Comparison of ENCODE assay signal across 8 mouse cellular contexts in genomic region chr7:75807460-75808304, GRCm38 (mm10). TPM values are rescaled to one million over a fixed set of nuclear protein-coding genes. Genes with fewer than 3 reads are reported as not detected.
A peak's percentile ranks its signal among the peaks of the same experiment; 100 is the strongest.
DNase-seq lines count a peak whose midpoint lies in the region; ATAC-seq and TF ChIP-seq lines count a peak whose summit lies in the region.

No protein-coding gene starts in this region.

- H3K9ac ChIP-seq in heart, adult 2 months (ENCODE audit: low read depth, low read length): no peak overlapping the region
- no peak overlapping the region for H3K9ac ChIP-seq in stomach, embryonic 16.5 days (ENCODE audit: low read length)

- H3K36me3 ChIP-seq in heart, adult 2 months (ENCODE audit: control insufficient read depth, insufficient read depth, low read length): peaks cover 3% of the 10 kb centered on the region; the same call in 1 of the 2 replicates
- no peaks in the 10 kb centered on the region for H3K36me3 ChIP-seq in stomach, embryonic 16.5 days (ENCODE audit: control insufficient read depth, insufficient read depth, low read length)

- DNase-seq in gastrocnemius, adult 18-20 months (ENCODE audit: low spot score): peak; percentile 47
- DNase-seq in gastrocnemius, postnatal 25 days: no peak
- peak; percentile 31 for DNase-seq in thymus, postnatal 25 days
- DNase-seq in thymus, postnatal 10 days (ENCODE audit: low spot score in 2 of 2): no peak
- peak; percentile 49 to 50 for DNase-seq in heart, adult 2 months
- DNase-seq in kidney, postnatal 36 days: peak; percentile 32 to 74
- DNase-seq in cerebellum, adult 11 months: no peak

- H3K4me2 ChIP-seq in stomach, embryonic 16.5 days (ENCODE audit: low read depth, low read length): no peak overlapping the region

- H3K4me3 ChIP-seq in heart, adult 2 months: no peak overlapping the region
- no peak overlapping the region for H3K4me3 ChIP-seq in stomach, embryonic 16.5 days (replicated peaks; ENCODE audit: low read length)

- ATAC-seq in stomach, embryonic 16.5 days (ENCODE audit: insufficient read depth, low FRiP score): peak; percentile 47; the same call in 1 of the 2 replicates

- H3K79me2 ChIP-seq in heart, adult 2 months (replicated peaks; ENCODE audit: control insufficient read depth, insufficient read depth, low read length): no peaks in the 10 kb centered on the region

- H3K9me3 ChIP-seq in stomach, embryonic 16.5 days (replicated peaks; ENCODE audit: control insufficient read depth, low read length): no peaks in the 10 kb centered on the region

- no peaks in the 10 kb centered on the region for H3K27me3 ChIP-seq in heart, adult 2 months (ENCODE audit: control insufficient read depth, insufficient read depth, low read length)
- no peaks in the 10 kb centered on the region for H3K27me3 ChIP-seq in stomach, embryonic 16.5 days (ENCODE audit: control insufficient read depth, insufficient read depth, low read length)

- H3K4me1 ChIP-seq in heart, adult 2 months (ENCODE audit: control insufficient read depth, insufficient read depth, low read length): peaks cover 8% of the 10 kb centered on the region
- H3K4me1 ChIP-seq in stomach, embryonic 16.5 days (ENCODE audit: control insufficient read depth, insufficient read depth, low read length): peaks cover 6% of the 10 kb centered on the region

- WGBS in heart, adult 2 months: 63% methylated on average over 17 of the region's 17 CpGs
- WGBS in stomach, embryonic 16.5 days: 70% methylated on average over 17 of the region's 17 CpGs

- no peak for TF ChIP-seq POLR2A in heart, adult 2 months (IDR thresholded peaks at IDR 0.05; ENCODE audit: insufficient read depth, low read depth, low read length)

- peak; percentile 69 for TF ChIP-seq CTCF in heart, adult 2 months (IDR thresholded peaks at IDR 0.05)

- no peak for TF ChIP-seq EP300 in heart, adult 2 months (IDR thresholded peaks at IDR 0.05; ENCODE audit: insufficient read depth, low read depth, low read length)

- intact Hi-C loops in heart, adult 2 months (cut with DNase I): loop anchor here (5.0 kb wide), 1 partner anchor 70 kb away; no protein-coding TSS in a partner anchor

- peak overlapping the region; percentile 59 for H3K27ac ChIP-seq in heart, adult 2 months
- no peak overlapping the region for H3K27ac ChIP-seq in stomach, embryonic 16.5 days (ENCODE audit: low read length)

RNA-seq across cellular contexts. Expression of gene Klhl25, which starts 40.4 kb away (rescaled TPM):
- total RNA-seq in gastrocnemius, adult 18-20 months (2021): 1 to 10 TPM; 2.6 to 3.2 TPM
- total RNA-seq in gastrocnemius, postnatal 25 days (2021): 1 to 10 TPM; 3.1 to 3.5 TPM
- 1 to 10 TPM; 4.8 to 6.4 TPM for total RNA-seq in heart, adult 2 months (2021)
- 5.9 and 7.1 TPM in 2 replicates for polyA plus RNA-seq in heart, adult 2 months (2012; rRNA removed)
- polyA plus RNA-seq in stomach, embryonic 16.5 days (2015; fragmentation: Nextera tagmentation; extraction: Ambion mirVana): 13.3 and 14.7 TPM in 2 replicates

Comparison
In these comparisons a context has a peak if more than half of its experiments do, and no peak if none do; other contexts are left out.
1. DNase-seq: peak in gastrocnemius, adult 18-20 months (single experiment), thymus, postnatal 25 days (single experiment), heart, adult 2 months (2 of 2) and kidney, postnatal 36 days (2 of 2); none in gastrocnemius, postnatal 25 days (single experiment), thymus, postnatal 10 days (0 of 2) and cerebellum, adult 11 months (single experiment).